Mouse (Mus musculus) mesoderm, embryonic 11.5 days (tissue): ENCODE data around the gene Atp6v0a1.

Experiments used
- DNase-seq: peaks from one replicate; pipeline ENCODE4 v3.0.0-alpha.2; 2012; ENCODE audit warnings: low read depth, low spot score

Gene Atp6v0a1

DNA sequence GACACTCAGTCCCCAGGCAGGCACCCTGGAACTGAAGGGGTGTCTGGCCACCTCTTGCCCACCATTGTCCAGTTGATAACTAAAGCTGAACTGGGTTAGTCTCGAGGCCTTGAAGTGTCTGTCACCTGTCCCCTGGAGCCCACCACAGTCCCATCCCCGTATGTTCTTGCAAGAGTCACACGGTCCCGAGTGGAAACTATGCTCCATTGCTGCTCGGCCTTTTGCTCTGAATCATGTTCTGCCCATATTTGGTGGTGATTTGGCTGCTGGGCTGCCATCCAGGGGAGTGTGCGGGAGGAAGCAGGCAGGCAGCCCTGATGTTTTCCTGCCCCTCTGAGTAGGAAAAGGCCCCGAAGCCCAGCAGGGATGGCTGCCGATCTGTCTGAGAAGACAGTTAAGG is 50.9 kb downstream of the Atp6v0a1 start:
- no peak for DNase-seq

GRCm38 (mm10) chr11:101061049-101061448 is 51.8 kb downstream of the Atp6v0a1 start:
- DNase-seq = no peak

DNA sequence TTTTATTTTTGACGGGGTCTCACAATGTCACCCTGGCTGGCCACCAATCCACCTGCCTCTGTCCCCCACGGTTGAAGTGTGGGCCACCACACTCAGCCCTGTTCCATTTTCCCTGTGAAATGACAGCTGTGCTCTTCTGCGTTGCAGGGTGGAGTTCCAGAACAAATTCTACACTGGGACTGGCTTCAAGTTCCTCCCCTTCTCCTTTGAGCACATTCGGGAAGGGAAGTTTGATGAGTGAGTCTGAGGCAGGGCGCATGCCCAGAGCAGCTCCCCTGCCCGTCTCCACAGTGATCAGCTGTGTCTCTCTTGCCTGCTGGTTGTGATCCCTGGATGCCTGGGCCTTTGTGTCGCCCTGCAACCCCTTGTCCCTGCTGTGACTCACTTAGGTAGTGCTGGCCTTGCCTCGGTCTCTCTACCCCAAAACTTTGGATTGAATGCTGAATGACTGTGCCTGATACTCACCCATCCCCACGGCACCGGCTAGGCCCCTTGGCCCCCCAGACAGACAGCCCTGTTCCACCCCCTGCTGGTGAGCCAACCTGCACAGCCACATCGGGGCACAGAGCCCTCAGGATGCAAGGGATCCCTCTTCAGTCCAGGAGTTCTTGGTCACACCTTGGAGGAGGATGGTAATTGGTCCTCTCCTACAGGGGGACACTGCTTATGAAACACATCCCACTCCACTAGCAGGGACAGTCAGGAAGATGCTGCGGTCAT is 53.1 kb downstream of the Atp6v0a1 start:
- DNase-seq = no peak

DNA sequence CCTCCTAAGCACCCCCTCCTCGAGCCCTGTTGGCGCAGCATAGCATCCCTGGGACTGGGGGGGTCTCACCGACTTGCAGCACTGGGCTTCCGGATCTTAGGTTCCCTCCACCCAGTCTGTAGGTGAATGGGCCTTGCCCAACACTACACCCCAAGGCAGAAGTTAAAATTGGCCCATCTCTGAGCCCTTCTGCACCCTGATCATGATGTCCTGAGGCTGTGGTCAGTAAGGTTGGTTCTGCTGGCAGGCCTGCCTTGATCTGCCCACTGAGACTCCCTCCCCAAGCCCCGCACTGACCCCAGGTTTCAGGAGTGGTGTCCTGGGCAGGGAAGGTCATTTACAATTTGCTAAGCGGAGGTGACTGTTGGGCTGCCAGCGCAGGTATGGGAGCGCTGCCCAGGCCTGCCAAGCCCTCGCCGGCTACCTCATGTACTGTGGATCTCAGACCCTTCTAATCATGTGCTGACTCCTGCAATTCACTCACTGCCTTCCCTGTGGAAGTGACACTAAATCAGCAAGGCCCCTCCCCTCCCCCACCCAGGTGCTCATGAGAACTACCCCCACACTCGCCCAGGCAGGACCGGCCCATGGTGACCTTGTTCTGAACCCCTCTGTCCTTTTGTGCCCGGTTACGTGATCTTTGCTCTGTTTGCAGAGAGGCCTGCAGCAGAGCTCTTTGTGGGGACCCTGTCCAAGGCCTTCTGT is 53.9 kb downstream of the Atp6v0a1 start:
- no peak for DNase-seq

GRCm38 (mm10) chr11:101063676-101064327 is 54.5 kb downstream of the Atp6v0a1 start:
- peak; percentile 40 for DNase-seq

GRCm38 (mm10) chr11:101064462-101064861 is 55.2 kb downstream of the Atp6v0a1 start:
- DNase-seq = no peak

DNA sequence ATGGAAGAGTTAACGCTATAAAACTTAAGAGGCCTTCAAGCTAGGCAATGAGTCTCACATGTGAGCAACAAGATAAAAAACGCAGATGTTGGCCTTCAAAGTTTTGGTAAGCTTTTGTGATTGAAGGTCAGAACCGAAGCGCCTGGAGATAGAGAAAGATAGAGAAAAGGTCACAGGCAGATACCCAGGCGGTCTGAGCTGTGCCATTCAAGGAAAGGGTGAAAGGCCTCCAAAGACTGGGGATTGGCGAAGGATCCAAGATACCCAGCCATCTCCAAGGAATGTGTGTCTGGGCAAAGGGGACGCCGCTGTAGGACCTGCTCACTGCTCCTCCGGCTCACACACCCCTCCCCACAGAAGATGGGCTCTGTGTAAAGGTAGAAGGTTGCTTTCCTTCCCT is 55.8 kb downstream of the Atp6v0a1 start:
- no peak for DNase-seq

GRCm38 (mm10) chr11:101066549-101067412 is 57.5 kb downstream of the Atp6v0a1 start:
- DNase-seq = peak; percentile 89

GRCm38 (mm10) chr11:101069391-101070188 is 60.3 kb downstream of the Atp6v0a1 start, which contains the start of gene Naglu:
Gene Naglu, plus strand, starts transcription at chr11:101070012.
- DNase-seq = peak; percentile 91

DNA sequence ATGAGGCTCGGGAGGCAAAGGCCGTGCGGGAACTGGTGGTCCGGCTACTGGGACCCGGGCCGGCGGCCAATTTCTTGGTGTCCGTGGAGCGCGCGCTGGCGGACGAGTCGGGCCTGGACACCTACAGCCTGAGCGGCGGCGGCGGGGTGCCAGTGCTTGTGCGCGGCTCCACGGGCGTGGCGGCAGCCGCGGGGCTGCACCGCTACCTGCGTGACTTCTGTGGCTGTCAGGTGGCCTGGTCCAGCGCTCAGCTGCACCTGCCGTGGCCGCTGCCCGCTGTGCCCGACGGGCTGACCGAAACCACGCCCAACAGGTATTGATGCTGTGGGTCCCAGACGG is 60.9 kb downstream of the Atp6v0a1 start:
- no peak for DNase-seq

DNA sequence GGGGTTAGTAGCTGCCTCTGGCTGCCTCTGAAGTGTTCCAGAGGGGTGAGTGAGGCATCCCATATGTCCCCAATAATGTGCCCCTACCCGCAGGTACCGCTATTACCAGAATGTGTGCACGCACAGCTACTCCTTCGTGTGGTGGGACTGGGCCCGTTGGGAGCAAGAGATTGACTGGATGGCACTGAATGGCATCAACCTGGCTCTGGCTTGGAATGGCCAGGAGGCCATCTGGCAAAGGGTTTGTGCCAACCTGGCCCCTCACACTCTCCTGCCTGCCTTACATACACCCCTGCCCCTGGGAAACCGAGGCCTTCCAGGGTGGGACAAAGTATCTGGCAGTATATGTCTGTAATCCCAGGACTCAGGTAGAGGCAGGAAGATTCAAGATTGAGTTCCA is 61.7 kb downstream of the Atp6v0a1 start:
- no peak for DNase-seq

DNA sequence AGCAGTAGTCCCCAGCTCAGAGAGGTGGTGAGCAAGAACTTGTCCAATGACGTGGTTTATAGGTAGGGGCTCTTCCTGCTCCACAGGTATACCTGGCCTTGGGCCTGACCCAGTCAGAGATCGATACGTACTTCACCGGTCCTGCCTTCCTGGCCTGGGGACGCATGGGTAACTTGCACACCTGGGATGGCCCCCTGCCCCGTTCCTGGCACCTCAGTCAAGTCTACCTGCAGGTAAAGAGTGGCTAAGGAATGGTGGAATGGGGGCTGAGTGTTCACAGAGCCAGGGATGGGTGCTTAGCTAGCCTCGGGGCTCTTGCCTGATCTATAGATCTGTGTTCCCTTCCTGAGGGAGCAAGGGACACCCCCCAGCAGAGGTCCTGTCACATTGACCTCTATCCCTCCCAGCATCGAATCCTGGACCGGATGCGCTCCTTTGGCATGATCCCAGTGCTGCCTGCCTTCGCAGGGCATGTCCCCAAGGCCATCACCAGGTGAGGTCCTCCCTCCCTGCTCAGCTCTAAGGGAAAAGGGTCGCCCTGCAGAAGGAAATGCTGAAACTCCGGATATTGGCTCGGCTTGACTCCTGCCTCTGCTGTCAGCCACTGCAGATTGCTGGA is 62.7 kb downstream of the Atp6v0a1 start:
- DNase-seq = no peak

DNA sequence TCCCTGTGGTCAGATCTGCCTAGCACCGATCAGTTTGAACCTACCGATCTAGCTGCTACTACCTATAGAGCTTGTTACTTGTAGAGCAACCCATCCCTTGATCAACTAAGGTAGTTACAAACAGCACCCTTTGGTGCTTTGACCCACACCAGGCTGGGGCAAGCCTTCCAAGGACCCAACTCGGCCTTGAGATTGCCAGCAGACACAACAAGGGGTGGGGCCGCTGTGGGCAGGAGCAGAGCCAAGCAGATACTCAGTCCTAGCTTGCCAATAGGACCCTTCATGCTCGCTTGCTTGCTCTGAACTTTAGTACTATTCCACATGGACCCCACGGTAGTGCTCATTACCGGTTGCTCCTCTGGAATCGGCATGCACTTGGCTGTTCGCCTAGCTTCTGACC is 68.9 kb downstream of the Atp6v0a1 start, which contains the start of gene Hsd17b1:
Gene Hsd17b1 (plus strand): TSS at position 291 of the 400 bp plus-strand sequence.
- DNase-seq = no peak

DNA sequence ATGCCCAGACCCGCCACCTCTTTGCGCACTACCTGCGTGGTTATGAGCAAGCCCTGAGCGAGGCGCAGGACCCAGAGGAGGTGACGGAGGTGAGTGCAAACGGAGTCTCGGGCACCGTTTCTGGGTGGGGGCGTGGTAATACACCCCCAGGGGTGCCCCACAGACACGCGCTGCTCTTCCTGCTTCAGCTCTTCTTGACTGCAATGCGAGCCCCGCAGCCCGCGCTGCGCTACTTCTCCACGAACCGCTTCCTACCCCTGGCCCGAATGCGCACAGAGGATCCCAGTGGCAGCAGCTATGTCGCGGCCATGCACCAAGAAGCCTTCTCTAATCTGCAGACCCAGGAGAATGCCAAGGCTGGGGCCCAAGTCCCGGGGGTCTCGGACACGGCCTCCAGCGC is 70.5 kb downstream of the Atp6v0a1 start:
- no peak for DNase-seq

DNA sequence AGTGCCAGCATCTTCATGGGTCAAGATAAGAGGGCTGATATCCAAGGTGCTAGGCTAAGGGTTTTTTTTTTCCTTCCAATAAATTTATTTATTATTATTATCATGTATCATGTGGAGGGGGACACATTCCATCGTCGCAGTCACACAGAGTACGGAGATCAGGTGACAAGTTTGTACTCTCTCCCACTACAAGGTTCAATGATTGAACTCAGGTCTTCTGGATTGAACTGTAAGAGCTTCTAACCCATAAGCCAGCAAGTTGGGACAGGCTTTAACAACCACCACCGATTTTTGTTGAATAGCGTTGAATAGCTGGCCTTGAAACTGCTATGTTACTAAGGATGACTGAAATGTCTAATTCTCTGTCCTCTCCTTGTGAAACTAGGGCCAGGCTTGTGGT is 71.2 kb downstream of the Atp6v0a1 start:
- no peak for DNase-seq

DNA sequence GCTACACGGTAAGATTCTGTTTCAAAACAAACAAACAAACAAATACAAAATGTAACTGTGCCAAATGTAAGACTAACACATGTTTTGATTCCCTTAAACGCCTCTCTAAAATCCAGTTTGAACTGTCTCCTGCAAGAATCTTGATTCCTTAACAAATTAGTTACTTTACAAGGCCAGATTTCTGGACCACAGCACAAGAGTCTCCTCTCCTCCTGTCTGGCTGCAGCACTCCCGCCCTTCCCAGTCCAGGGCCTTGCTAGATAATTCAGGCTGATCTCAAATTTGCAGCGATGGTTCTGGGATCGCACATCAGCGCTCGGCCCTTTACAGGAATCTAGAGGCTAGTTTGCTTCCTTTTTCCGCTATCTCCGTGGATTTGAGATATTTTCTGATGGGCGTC is 72.4 kb downstream of the Atp6v0a1 start:
- DNase-seq = no peak

GRCm38 (mm10) chr11:101082208-101083082 is 73.2 kb downstream of the Atp6v0a1 start, which contains the start of gene Coasy:
Gene Coasy, plus strand, starts transcription at chr11:101082565.
- peak; percentile 92 for DNase-seq

GRCm38 (mm10) chr11:101083083-101083697 is 73.9 kb downstream of the Atp6v0a1 start:
- DNase-seq = no peak

DNA sequence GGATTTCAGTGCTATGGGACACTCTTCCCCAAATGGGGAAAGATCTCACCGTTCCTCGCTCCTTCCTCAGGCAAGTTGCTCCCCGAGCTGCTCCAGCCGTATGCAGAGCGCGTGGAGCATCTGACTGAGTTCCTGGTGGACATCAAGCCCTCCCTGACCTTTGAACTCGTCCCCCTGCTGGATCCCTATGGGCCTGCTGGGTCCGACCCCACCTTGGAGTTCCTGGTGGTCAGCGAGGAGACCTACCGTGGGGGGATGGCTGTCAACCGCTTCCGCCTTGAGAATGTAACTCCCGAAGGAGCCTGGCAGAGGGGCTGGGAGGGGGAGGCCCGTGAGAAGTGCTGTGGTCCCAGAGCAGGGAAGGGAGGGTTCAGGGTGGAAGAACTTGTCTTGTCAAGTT is 75.0 kb downstream of the Atp6v0a1 start:
- DNase-seq = no peak
